Mouse (Mus musculus): ENCODE measurements around the gene Olfr1154.

DNA sequence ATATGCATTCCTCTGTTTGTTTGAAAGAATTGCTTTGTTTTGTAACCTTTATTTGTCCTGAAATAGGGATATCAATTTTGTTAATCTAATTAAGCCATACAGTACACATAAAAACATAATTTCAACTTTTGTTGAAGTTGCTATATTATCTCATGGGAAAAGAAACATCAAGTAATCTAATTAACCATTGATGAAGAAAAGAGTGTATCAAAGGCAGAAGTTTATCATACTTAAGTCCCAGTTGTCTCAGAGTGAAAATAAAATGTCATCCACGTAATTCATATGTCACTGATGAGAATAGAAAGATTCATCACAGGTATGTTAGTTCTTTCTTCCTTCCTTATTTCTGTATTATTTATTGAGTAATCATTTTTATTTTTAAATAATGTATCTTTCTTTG is 10.3 kb downstream of the Olfr1154 start, which contains the start of gene Olfr1153:
- TF ChIP-seq CTCF (IDR thresholded peaks at IDR 0.05; ENCODE audit: control insufficient read depth, insufficient read depth, insufficient replicate concordance, low read depth, low read length) (no peak), POLR2A (IDR thresholded peaks at IDR 0.05; ENCODE audit: control insufficient read depth, low read depth, low read length) (no peak)

Measured in testis, adult 2 months (tissue).